Mouse (Mus musculus): ENCODE results near the gene Mrpl55.

Gene Mrpl55

GRCm38 (mm10) chr11:59226787-59227603, 24.7 kb downstream of the Mrpl55 start:
- DNase-seq (ENCODE audit: low spot score in 2 of 2) = no peak

GRCm38 (mm10) chr11:59227604-59228121, 25.4 kb downstream of the Mrpl55 start:
- peak in 1 of 2 experiments; percentile 26 for DNase-seq (ENCODE audit: low spot score in 2 of 2)

- peak; percentile 93 to 98 for DNase-seq (ENCODE audit: low spot score in 2 of 2)
Observed at GRCm38 (mm10) chr11:59228122-59228953, 26.1 kb downstream of the Mrpl55 start, which contains the start of gene Arf1. Arf1 (minus strand) TSS chr11:59228270.

- peak; percentile 21 to 47 for DNase-seq (ENCODE audit: low spot score in 2 of 2)
Observed at GRCm38 (mm10) chr11:59230144-59230760, 28.0 kb downstream of the Mrpl55 start.

DNA sequence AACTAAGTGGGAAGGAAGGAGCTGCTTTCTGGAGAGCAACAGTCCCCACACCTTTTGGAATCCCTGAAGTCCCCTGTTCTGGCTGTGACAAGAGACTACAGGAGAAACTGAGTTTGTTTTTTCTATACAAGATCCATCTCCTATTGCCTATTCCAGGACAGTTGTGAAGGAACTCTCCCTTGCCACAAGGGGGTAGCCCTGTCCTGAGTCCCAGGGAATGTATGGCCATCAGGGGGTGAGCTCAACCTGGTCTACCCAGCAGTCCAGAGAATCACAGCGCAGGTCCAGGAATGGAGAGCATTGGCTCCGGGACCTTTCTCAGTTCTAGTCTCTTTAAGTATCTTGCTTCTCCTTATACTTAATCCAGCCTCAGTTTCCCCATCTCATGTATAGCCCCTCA, 30.5 kb downstream of the Mrpl55 start:
- DNase-seq (ENCODE audit: low spot score in 2 of 2) = no peak

GRCm38 (mm10) chr11:59238525-59239427, 36.5 kb downstream of the Mrpl55 start:
- peak in 1 of 2 experiments; percentile 14 for DNase-seq (ENCODE audit: low spot score in 2 of 2)

- no peak for DNase-seq (ENCODE audit: low spot score in 2 of 2)
Observed at GRCm38 (mm10) chr11:59239428-59239785, 37.1 kb downstream of the Mrpl55 start.

GRCm38 (mm10) chr11:59239796-59240195, 37.5 kb downstream of the Mrpl55 start:
- DNase-seq (ENCODE audit: low spot score in 2 of 2) = no peak

- no peak for DNase-seq (ENCODE audit: low spot score in 2 of 2)
Observed at GRCm38 (mm10) chr11:59241841-59242240, 39.6 kb downstream of the Mrpl55 start.

GRCm38 (mm10) chr11:59243856-59244255, 41.6 kb downstream of the Mrpl55 start:
- no peak for DNase-seq (ENCODE audit: low spot score in 2 of 2)

- no peak for DNase-seq (ENCODE audit: low spot score in 2 of 2)
Observed at GRCm38 (mm10) chr11:59248101-59248500, 45.8 kb downstream of the Mrpl55 start.

Data from thymus, postnatal 10 days (tissue).